21 mouse cellular contexts compared by ENCODE assay signal in genomic region chr11:66522376-66522775, GRCm38 (mm10). TPM values are rescaled to one million over a fixed set of nuclear protein-coding genes. Genes with fewer than 3 reads are reported as not detected.
DNase-seq lines count a peak whose midpoint lies in the region; ATAC-seq lines count a peak whose summit lies in the region.
"Had no signal": no experiment of that assay in that cellular context is flagged by ENCODE, and none has a peak within 500 bp of the region (broad histone marks: within the 10 kb centered on the region; RNA-seq: fewer than 3 reads in every experiment).

No protein-coding gene starts in this region.

- WGBS in hindbrain, embryonic 13.5 days, result 73% methylated on average over 4 of the region's 4 CpGs
- 83% methylated on average over 4 of the region's 4 CpGs for WGBS in hindbrain, embryonic 12.5 days
- WGBS in midbrain, embryonic 11.5 days, result 82% methylated on average over 4 of the region's 4 CpGs
- 77% methylated on average over 4 of the region's 4 CpGs for WGBS in midbrain, embryonic 10.5 days
- WGBS in midbrain, embryonic 12.5 days, result 79% methylated on average over 4 of the region's 4 CpGs

- H3K27ac ChIP-seq in hindbrain, embryonic 13.5 days, result no peak overlapping the region
- H3K27ac ChIP-seq in hindbrain, embryonic 12.5 days, result no peak overlapping the region
- no peak overlapping the region for H3K27ac ChIP-seq in midbrain, embryonic 11.5 days (ENCODE audit: low read depth, low read length)
- H3K27ac ChIP-seq in midbrain, embryonic 10.5 days (replicated peaks), result no peak overlapping the region
- H3K27ac ChIP-seq in midbrain, embryonic 12.5 days (replicated peaks), result no peak overlapping the region
- H3K27ac ChIP-seq: heart, embryonic 13.5 days; kidney, postnatal 0 days; limb, embryonic 10.5 days; liver, embryonic 12.5 days; lung, embryonic 15.5 days had no signal

- peak; percentile 51 for DNase-seq in midbrain, embryonic 11.5 days (ENCODE audit: low spot score, missing footprints)
- DNase-seq in midbrain, embryonic 10.5 days (ENCODE audit: low spot score), result no peak
- peak; percentile 35 for DNase-seq in telencephalon, adult 2 months (ENCODE audit: low read depth, low spot score)
- DNase-seq in adrenal gland, adult (ENCODE audit: inconsistent age in 2 of 2, low spot score in 1 of 2), result no peak
- DNase-seq: adrenal gland, postnatal 25 days; cerebellum, adult 8-10 months; heart, postnatal 4 days; spleen, adult 18-20 months had no signal

- H3K4me2 ChIP-seq in hindbrain, embryonic 13.5 days, result peak overlapping the region; percentile 90; the same call in 1 of the 2 replicates
- H3K4me2 ChIP-seq in hindbrain, embryonic 12.5 days (replicated peaks), result no peak overlapping the region
- H3K4me2 ChIP-seq in midbrain, embryonic 11.5 days, result no peak overlapping the region
- 0 out of 2 replicates have a peak overlapping the region, but pooled peaks have one; percentile 3 for H3K4me2 ChIP-seq in midbrain, embryonic 12.5 days (replicated peaks)
- H3K4me2 ChIP-seq: heart, embryonic 13.5 days; liver, embryonic 12.5 days; lung, embryonic 15.5 days had no signal

- H3K4me3 ChIP-seq in hindbrain, embryonic 13.5 days, result no peak overlapping the region
- no peak overlapping the region for H3K4me3 ChIP-seq in hindbrain, embryonic 12.5 days
- no peak overlapping the region for H3K4me3 ChIP-seq in midbrain, embryonic 11.5 days (ENCODE audit: low read depth, low read length)
- no peak overlapping the region for H3K4me3 ChIP-seq in midbrain, embryonic 10.5 days
- H3K4me3 ChIP-seq in midbrain, embryonic 12.5 days, result no peak overlapping the region
- H3K4me3 ChIP-seq: erythroblast, embryonic 14.5 days; heart, embryonic 13.5 days; limb, embryonic 10.5 days; liver, embryonic 12.5 days; lung, embryonic 15.5 days had no signal

- H3K9me3 ChIP-seq in hindbrain, embryonic 13.5 days, result no peaks in the 10 kb centered on the region
- no peaks in the 10 kb centered on the region for H3K9me3 ChIP-seq in hindbrain, embryonic 12.5 days (replicated peaks)
- H3K9me3 ChIP-seq in midbrain, embryonic 11.5 days (ENCODE audit: control insufficient read depth, low read length), result no peaks in the 10 kb centered on the region
- H3K9me3 ChIP-seq in midbrain, embryonic 10.5 days (replicated peaks), result no peaks in the 10 kb centered on the region
- no peaks in the 10 kb centered on the region for H3K9me3 ChIP-seq in midbrain, embryonic 12.5 days
- H3K9me3 ChIP-seq: heart, embryonic 13.5 days; limb, embryonic 10.5 days; liver, embryonic 12.5 days; lung, embryonic 15.5 days had no signal

- H3K9ac ChIP-seq in hindbrain, embryonic 13.5 days, result no peak overlapping the region
- no peak overlapping the region for H3K9ac ChIP-seq in hindbrain, embryonic 12.5 days
- no peak overlapping the region for H3K9ac ChIP-seq in midbrain, embryonic 11.5 days (ENCODE audit: low read length)
- no peak overlapping the region for H3K9ac ChIP-seq in midbrain, embryonic 12.5 days (replicated peaks)
- H3K9ac ChIP-seq: heart, embryonic 13.5 days; liver, embryonic 12.5 days; lung, embryonic 15.5 days had no signal

- no peak for ATAC-seq in hindbrain, embryonic 13.5 days (ENCODE audit: low FRiP score)
- no peak for ATAC-seq in hindbrain, embryonic 12.5 days (ENCODE audit: low FRiP score)
- ATAC-seq in midbrain, embryonic 11.5 days (ENCODE audit: low FRiP score), result no peak
- ATAC-seq in midbrain, embryonic 12.5 days (ENCODE audit: low FRiP score, low read depth), result no peak
- ATAC-seq: activated CD4-positive, CD25-positive, alpha-beta regulatory T cell, adult 4 months; intestine, postnatal 0 days; liver, embryonic 12.5 days; Patski had no signal

- H3K4me1 ChIP-seq in hindbrain, embryonic 13.5 days (replicated peaks), result peaks cover 33% of the 10 kb centered on the region
- H3K4me1 ChIP-seq in hindbrain, embryonic 12.5 days, result peaks cover 16% of the 10 kb centered on the region
- no peaks in the 10 kb centered on the region for H3K4me1 ChIP-seq in midbrain, embryonic 11.5 days (ENCODE audit: control insufficient read depth, insufficient read depth, low read length)
- peaks cover 22% of the 10 kb centered on the region for H3K4me1 ChIP-seq in midbrain, embryonic 10.5 days
- H3K4me1 ChIP-seq in midbrain, embryonic 12.5 days, result 0 out of 2 replicates have a peak, but pooled peaks cover 13% of the 10 kb centered on the region
- H3K4me1 ChIP-seq: liver, embryonic 12.5 days had no signal

- no peaks in the 10 kb centered on the region for H3K36me3 ChIP-seq in hindbrain, embryonic 13.5 days
- H3K36me3 ChIP-seq in hindbrain, embryonic 12.5 days, result no peaks in the 10 kb centered on the region
- H3K36me3 ChIP-seq in midbrain, embryonic 11.5 days (ENCODE audit: control insufficient read depth, insufficient read depth, low read length), result no peaks in the 10 kb centered on the region
- no peaks in the 10 kb centered on the region for H3K36me3 ChIP-seq in midbrain, embryonic 10.5 days
- H3K36me3 ChIP-seq in midbrain, embryonic 12.5 days, result no peaks in the 10 kb centered on the region
- H3K36me3 ChIP-seq: heart, embryonic 13.5 days; limb, embryonic 10.5 days; liver, embryonic 12.5 days; lung, embryonic 15.5 days had no signal

- H3K27me3 ChIP-seq in hindbrain, embryonic 13.5 days, result peaks cover 51% of the 10 kb centered on the region
- H3K27me3 ChIP-seq in hindbrain, embryonic 12.5 days, result peaks cover 49% of the 10 kb centered on the region
- H3K27me3 ChIP-seq in midbrain, embryonic 11.5 days (ENCODE audit: control insufficient read depth, insufficient read depth, low read length), result peaks cover 35% of the 10 kb centered on the region
- peaks cover 57% of the 10 kb centered on the region for H3K27me3 ChIP-seq in midbrain, embryonic 10.5 days (ENCODE audit: low read depth, poor library complexity, severe bottlenecking)
- H3K27me3 ChIP-seq in midbrain, embryonic 12.5 days, result peaks cover 54% of the 10 kb centered on the region
- H3K27me3 ChIP-seq: Patski had no signal

RNA-seq across cellular contexts. Expression of gene Shisa6, which starts 3.4 kb away (rescaled TPM):
- polyA plus RNA-seq in hindbrain, embryonic 13.5 days (2015; fragmentation: Nextera tagmentation; extraction: Ambion mirVana), result 3.1 and 4.0 TPM in 2 replicates
- polyA plus RNA-seq in hindbrain, embryonic 12.5 days (2016; fragmentation: Nextera tagmentation; extraction: Ambion mirVana), result 0.93 and 2.7 TPM in 2 replicates
- 0.57 and 1.4 TPM in 2 replicates for polyA plus RNA-seq in midbrain, embryonic 11.5 days (2014; fragmentation: Nextera tagmentation; extraction: Ambion mirVana)
- 0.15 and 0.41 TPM in 2 replicates for polyA plus RNA-seq in midbrain, embryonic 10.5 days (2016; fragmentation: Nextera tagmentation; extraction: Ambion mirVana)
- 0.81 and 1.7 TPM in 2 replicates for polyA plus RNA-seq in midbrain, embryonic 12.5 days (2016; fragmentation: Nextera tagmentation; extraction: Ambion mirVana)
- polyA plus RNA-seq: activated CD4-positive, CD25-positive, alpha-beta regulatory T cell, adult 4 months; C2C12; erythroblast, embryonic 14.5 days; Patski had no signal

Comparison
In these comparisons a context has a peak if more than half of its experiments do, and no peak if none do; other contexts are left out.
1. H3K4me2 ChIP-seq: peak in hindbrain, embryonic 13.5 days (single experiment) and midbrain, embryonic 12.5 days (single experiment); none in hindbrain, embryonic 12.5 days (single experiment) and midbrain, embryonic 11.5 days (single experiment).
2. DNase-seq: peak in midbrain, embryonic 11.5 days (single experiment) and telencephalon, adult 2 months (single experiment); none in midbrain, embryonic 10.5 days (single experiment) and adrenal gland, adult (0 of 2).